Mouse (Mus musculus) ES-E14 (cell line): ENCODE measurements around the gene Cd69. TPM values are rescaled to one million over a fixed set of nuclear protein-coding genes. Genes with fewer than 3 reads are reported as not detected.

ENCODE experiments used
- DNase-seq: peaks from one replicate; pipeline ENCODE4 v3.0.0-alpha.2; 2013; ENCODE audit warnings: low read depth, low spot score
- H3K27ac ChIP-seq: 2 replicates; pipeline ENCODE4 v1.5.1; 2012; ENCODE audit warnings: low read depth, mild to moderate bottlenecking, low read length, moderate library complexity, mixed read lengths; ENCODE audit not compliant: poor library complexity, insufficient read depth, severe bottlenecking
- H3K36me3 ChIP-seq: 2 replicates; pipeline ENCODE4 v1.6.1; 2012; ENCODE audit warnings: mild to moderate bottlenecking, low read length, moderate library complexity, mixed read lengths; ENCODE audit not compliant: control insufficient read depth, poor library complexity, insufficient read depth, severe bottlenecking
- H3K4me1 ChIP-seq, 2 experiments: fragments of 150-350 bp in 1 of 2; sonication (generic) in 1 of 2; 2 replicates each; pipeline ENCODE4 v1.6.1; 2012; ENCODE audit warnings: low read length in 2 of 2, mild to moderate bottlenecking in 1 of 2, mixed read lengths in 1 of 2; ENCODE audit not compliant: control insufficient read depth in 2 of 2, insufficient read depth in 2 of 2, poor library complexity in 1 of 2
- H3K4me3 ChIP-seq, 2 experiments: fragments of 150-350 bp in 1 of 2; sonication (generic) in 1 of 2; 2 replicates each; pipeline ENCODE4 v1.5.1; 2012; ENCODE audit warnings: low read length in 2 of 2, low read depth in 1 of 2, mild to moderate bottlenecking in 1 of 2, mixed read lengths in 1 of 2; ENCODE audit not compliant: insufficient read depth in 1 of 2, poor library complexity in 1 of 2, severe bottlenecking in 1 of 2
- H3K9ac ChIP-seq: 2 replicates; pipeline ENCODE4 v1.6.1; 2012; ENCODE audit warnings: low read depth, mild to moderate bottlenecking, low read length, mixed read lengths; ENCODE audit not compliant: poor library complexity, insufficient read depth, severe bottlenecking
- H3K9me3 ChIP-seq: fragments of 150-350 bp; sonication (generic); 2 replicates; pipeline ENCODE4 v1.6.1; 2012; ENCODE audit warnings: low read depth, mild to moderate bottlenecking, low read length; ENCODE audit not compliant: control insufficient read depth, insufficient read depth
- CHD2 ChIP-seq: IDR thresholded peaks from 2 replicates; pipeline ENCODE4 v1.6.1; 2014; ENCODE audit warnings: mild to moderate bottlenecking, low read depth, low read length, inconsistent platforms
- HCFC1 ChIP-seq: IDR thresholded peaks from 2 replicates; pipeline ENCODE4 v1.6.1; 2012; ENCODE audit warnings: low read length, inconsistent platforms, borderline replicate concordance; ENCODE audit not compliant: insufficient read depth
- MAFK ChIP-seq: IDR thresholded peaks from 2 replicates; pipeline ENCODE4 v1.6.1; 2014; ENCODE audit warnings: mild to moderate bottlenecking, low read depth, low read length, inconsistent platforms; ENCODE audit not compliant: insufficient read depth
- ZC3H11A ChIP-seq: IDR thresholded peaks from 2 replicates; pipeline ENCODE4 v1.6.1; 2012; ENCODE audit warnings: low read depth, mild to moderate bottlenecking, inconsistent platforms, low read length, borderline replicate concordance
- ZNF384 ChIP-seq: IDR thresholded peaks from 2 replicates; pipeline ENCODE4 v1.6.1; 2012; ENCODE audit warnings: low read depth, low read length, inconsistent platforms
- in situ Hi-C, 2 experiments: fragments of 600-800 bp; cut with MboI; formaldehyde crosslinking; loops; one replicate each; pipeline ENCODE4 v1.15.1; 2025; ENCODE audit warnings: low sequenced_read_pairs in 2 of 2, inconsistent platforms in 1 of 2; ENCODE audit not compliant: unreplicated experiment in 2 of 2
- total RNA-seq: library from RNA; depleted of rRNA; stranded (reverse); fragments of 300-350 nt; gene quantifications from 2 replicates; pipeline ENCODE4 v1.2.3, GENCODE M21; 2012

Cd69 gene
- total RNA-seq, 1 experiment: 0.49 TPM

GRCm38 (mm10) chr6:129229774-129230578 is 45.3 kb downstream of the Cd69 start:
- no peak for TF ChIP-seq CHD2
- TF ChIP-seq HCFC1: no peak
- no peak overlapping the region for H3K27ac ChIP-seq
- no peak overlapping the region for H3K9ac ChIP-seq
- H3K36me3 ChIP-seq: no peaks in the 10 kb centered on the region
- H3K9me3 ChIP-seq: no peaks in the 10 kb centered on the region
- H3K4me1 ChIP-seq: peaks cover 2 to 7% of the 10 kb centered on the region in 2 experiments; a peak in 1 of 4 replicates
- DNase-seq: no peak
- H3K4me3 ChIP-seq: no peak overlapping the region
- in situ Hi-C loops: no loop called here

- in situ Hi-C loops: no loop called here
- Histone ChIP-seq H3K36me3 (no peaks in the 10 kb centered on the region), H3K4me1 (peaks cover 2 to 5% of the 10 kb centered on the region in 2 experiments; a peak in 1 of 4 replicates), H3K9me3 (no peaks in the 10 kb centered on the region), H3K4me3 (no peak overlapping the region), H3K27ac (no peak overlapping the region), H3K9ac (no peak overlapping the region)
- DNase-seq: no peak
- TF ChIP-seq CHD2: no peak
- TF ChIP-seq MAFK: no peak
- no peak for TF ChIP-seq ZC3H11A
- no peak for TF ChIP-seq HCFC1
- TF ChIP-seq ZNF384: no peak
Measured at GRCm38 (mm10) chr6:129228935-129229773, 46.1 kb downstream of the Cd69 start.

GRCm38 (mm10) chr6:129225078-129225477 is 50.2 kb downstream of the Cd69 start:
- in situ Hi-C loops: no loop called here

GRCm38 (mm10) chr6:129224090-129224489 is 51.1 kb downstream of the Cd69 start:
- Histone ChIP-seq H3K4me1 (no peaks in the 10 kb centered on the region), H3K27ac (no peak overlapping the region), H3K9ac (no peak overlapping the region), H3K36me3 (no peaks in the 10 kb centered on the region), H3K4me3 (no peak overlapping the region), H3K9me3 (no peaks in the 10 kb centered on the region)
- DNase-seq: no peak
- in situ Hi-C loops: no loop called here
- TF ChIP-seq ZNF384: no peak
- no peak for TF ChIP-seq HCFC1
- no peak for TF ChIP-seq CHD2
- TF ChIP-seq MAFK: no peak
- TF ChIP-seq ZC3H11A: no peak

More at GRCm38 (mm10) chr6:129225078-129225477, 50.2 kb downstream of the Cd69 start:
- H3K9ac ChIP-seq: no peak overlapping the region
- TF ChIP-seq ZNF384: no peak
- DNase-seq: no peak
- H3K4me1 ChIP-seq: no peaks in the 10 kb centered on the region
- no peaks in the 10 kb centered on the region for H3K36me3 ChIP-seq
- H3K4me3 ChIP-seq: no peak overlapping the region
- no peak overlapping the region for H3K27ac ChIP-seq
- no peaks in the 10 kb centered on the region for H3K9me3 ChIP-seq
